Mouse (Mus musculus) G1E (cell line): ENCODE results near the gene Arhgef18.

Source experiments
- CTCF ChIP-seq: IDR thresholded peaks from 2 replicates; pipeline ENCODE4 v1.5.1; 2012; ENCODE audit warnings: low read depth, low read length, inconsistent platforms, mixed read lengths
- GATA1 ChIP-seq: IDR thresholded peaks from 2 replicates; pipeline ENCODE4 v1.6.1; 2012; ENCODE audit warnings: borderline replicate concordance, low read length, inconsistent platforms, mixed read lengths
- POLR2AphosphoS5 ChIP-seq: IDR thresholded peaks from 2 replicates; pipeline ENCODE4 v1.6.1; 2012; ENCODE audit warnings: low read depth, low read length, inconsistent platforms; ENCODE audit not compliant: insufficient replicate concordance
- TAL1 ChIP-seq: conservative IDR thresholded peaks from 2 replicates; pipeline ENCODE4 v1.6.1; 2012; ENCODE audit warnings: low read depth, low read length, inconsistent platforms, mixed read lengths

DNA sequence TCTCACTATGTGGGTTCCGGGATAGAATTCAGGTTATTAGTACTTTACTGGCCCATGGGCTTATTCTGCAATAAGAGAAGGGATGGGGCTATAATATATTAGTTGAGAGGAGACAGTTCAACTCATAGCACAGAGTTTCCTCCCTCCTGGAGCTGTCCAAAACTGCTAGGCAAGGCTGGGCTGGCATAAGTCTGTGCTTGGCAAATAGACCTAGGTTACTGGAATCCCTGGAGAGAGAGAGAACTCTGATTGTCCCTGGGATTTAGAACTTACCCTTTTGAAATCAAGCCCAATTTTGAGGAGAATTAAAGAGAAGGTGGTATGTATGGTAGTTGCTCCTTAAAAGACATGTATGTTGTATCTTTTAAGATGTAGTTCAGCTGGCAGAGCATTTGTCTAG lies 3.3 kb upstream of the Arhgef18 start:
- TF ChIP-seq CTCF (no peak), TAL1 (no peak), POLR2AphosphoS5 (no peak), GATA1 (no peak)
